Mouse (Mus musculus) small intestine, adult 2 months (tissue): Measurements from ENCODE around the gene Pip4k2a. TPM values are rescaled to one million over a fixed set of nuclear protein-coding genes. Genes with fewer than 3 reads are reported as not detected.

Source experiments
- H3K27ac ChIP-seq: fragments of 200-500 bp; 2 replicates; pipeline ENCODE4 v1.5.1; 2012; ENCODE audit warnings: low read depth, low read length, control low read depth, inconsistent platforms; ENCODE audit not compliant: insufficient read depth
- H3K27me3 ChIP-seq: fragments of 200-500 bp; 2 replicates; pipeline ENCODE4 v1.6.1; 2012; ENCODE audit warnings: mild to moderate bottlenecking, moderate library complexity, low read length, inconsistent platforms; ENCODE audit not compliant: control insufficient read depth, insufficient read depth
- H3K36me3 ChIP-seq: fragments of 200-500 bp; 2 replicates; pipeline ENCODE4 v1.6.1; 2012; ENCODE audit warnings: mild to moderate bottlenecking, low read length, control low read depth, inconsistent platforms; ENCODE audit not compliant: control insufficient read depth, insufficient read depth
- H3K4me1 ChIP-seq: fragments of 200-500 bp; 2 replicates; pipeline ENCODE4 v1.6.1; 2012; ENCODE audit warnings: low read length, inconsistent platforms, mixed read lengths; ENCODE audit not compliant: control insufficient read depth, insufficient read depth, insufficient read length
- H3K4me3 ChIP-seq: fragments of 200-500 bp; 2 replicates; pipeline ENCODE4 v1.5.1; 2012; ENCODE audit warnings: low read depth, mild to moderate bottlenecking, control low read depth, inconsistent platforms, low read length, moderate library complexity
- CTCF ChIP-seq: fragments of 200-500 bp; IDR thresholded peaks from 2 replicates; pipeline ENCODE4 v1.5.1; 2012; ENCODE audit warnings: low read depth, mild to moderate bottlenecking, control low read depth, inconsistent platforms, low read length, moderate library complexity, mixed read lengths; ENCODE audit not compliant: insufficient replicate concordance, insufficient read length; ENCODE audit errors: extremely low read depth
- POLR2A ChIP-seq: fragments of 200-500 bp; IDR thresholded peaks from 2 replicates; pipeline ENCODE4 v1.6.1; 2012; ENCODE audit warnings: low read depth, mild to moderate bottlenecking, control low read depth, inconsistent platforms, low read length, moderate library complexity
- WGBS: fragments of 180-500 bp; shearing (Covaris S2); methylation state at CpG from one replicate; pipeline ENCODE4 v1.1.7; 2018; 5-methylcytosine and 5-hydroxymethylcytosine counted together
- polyA plus RNA-seq: library from polyadenylated mRNA; depleted of rRNA; stranded (reverse); fragments of >200 nt; gene quantifications from 2 replicates; pipeline ENCODE4 v1.2.3, GENCODE M21; 2012

The Pip4k2a gene
- polyA plus RNA-seq, 1 experiment = 2.2 TPM

GRCm38 (mm10) chr2:18871087-18871486 lies 126.8 kb downstream of the Pip4k2a start:
- TF ChIP-seq CTCF (no peak), POLR2A (no peak)
- WGBS = 91% methylated on average over 3 of the region's 3 CpGs
- Histone ChIP-seq H3K27ac (no peak overlapping the region), H3K36me3 (no peaks in the 10 kb centered on the region), H3K4me3 (no peak overlapping the region), H3K4me1 (no peaks in the 10 kb centered on the region), H3K27me3 (no peaks in the 10 kb centered on the region)

GRCm38 (mm10) chr2:18867069-18867468 lies 130.9 kb downstream of the Pip4k2a start:
- no peaks in the 10 kb centered on the region for H3K36me3 ChIP-seq
- 86% methylated on average over 2 of the region's 2 CpGs for WGBS
- H3K27ac ChIP-seq = no peak overlapping the region
- no peaks in the 10 kb centered on the region for H3K27me3 ChIP-seq
- H3K4me3 ChIP-seq = no peak overlapping the region
- no peak for TF ChIP-seq CTCF
- no peak for TF ChIP-seq POLR2A
- no peaks in the 10 kb centered on the region for H3K4me1 ChIP-seq

- Histone ChIP-seq H3K4me1 (no peaks in the 10 kb centered on the region), H3K36me3 (no peaks in the 10 kb centered on the region), H3K4me3 (no peak overlapping the region), H3K27me3 (no peaks in the 10 kb centered on the region), H3K27ac (no peak overlapping the region)
- TF ChIP-seq POLR2A (no peak), CTCF (no peak)
- 84% methylated on average over 5 of the region's 5 CpGs for WGBS
These were observed 133.2 kb downstream of the Pip4k2a start for GRCm38 (mm10) chr2:18864719-18865118.

GRCm38 (mm10) chr2:18861607-18862158 lies 136.2 kb downstream of the Pip4k2a start:
- WGBS = 35% methylated on average over 5 of the region's 5 CpGs
- TF ChIP-seq CTCF (no peak), POLR2A (no peak)

GRCm38 (mm10) chr2:18860686-18861085 lies 137.2 kb downstream of the Pip4k2a start:
- Histone ChIP-seq H3K4me1 (no peaks in the 10 kb centered on the region), H3K27ac (no peak overlapping the region), H3K36me3 (no peaks in the 10 kb centered on the region), H3K4me3 (no peak overlapping the region), H3K27me3 (no peaks in the 10 kb centered on the region)
- TF ChIP-seq CTCF (no peak), POLR2A (no peak)
- WGBS = 74% methylated on average over 9 of the region's 9 CpGs

More at GRCm38 (mm10) chr2:18861607-18862158, 136.2 kb downstream of the Pip4k2a start:
- Histone ChIP-seq H3K4me1 (no peaks in the 10 kb centered on the region), H3K4me3 (no peak overlapping the region), H3K27me3 (no peaks in the 10 kb centered on the region), H3K27ac (no peak overlapping the region), H3K36me3 (no peaks in the 10 kb centered on the region)

GRCm38 (mm10) chr2:18857952-18858351 lies 140.0 kb downstream of the Pip4k2a start:
- Histone ChIP-seq H3K4me1 (no peaks in the 10 kb centered on the region), H3K4me3 (no peak overlapping the region), H3K27me3 (no peaks in the 10 kb centered on the region), H3K27ac (no peak overlapping the region), H3K36me3 (no peaks in the 10 kb centered on the region)
- no peak for TF ChIP-seq POLR2A
- TF ChIP-seq CTCF = no peak
- 92% methylated on average over 3 of the region's 3 CpGs for WGBS

GRCm38 (mm10) chr2:18856461-18856860 lies 141.5 kb downstream of the Pip4k2a start:
- H3K36me3 ChIP-seq = no peaks in the 10 kb centered on the region
- 75% methylated on average over 13 of the region's 13 CpGs for WGBS
- no peaks in the 10 kb centered on the region for H3K27me3 ChIP-seq
- no peaks in the 10 kb centered on the region for H3K4me1 ChIP-seq
- no peak overlapping the region for H3K4me3 ChIP-seq
- H3K27ac ChIP-seq = no peak overlapping the region
- no peak for TF ChIP-seq POLR2A
- no peak for TF ChIP-seq CTCF
